Mouse (Mus musculus): ENCODE measurements around the gene Ndufa3. TPM values are rescaled to one million over a fixed set of nuclear protein-coding genes. Genes with fewer than 3 reads are reported as not detected.

Ndufa3 gene
- total and polyA plus RNA-seq, 3 experiments, result 58.9 to 307 (median 261) TPM

DNA sequence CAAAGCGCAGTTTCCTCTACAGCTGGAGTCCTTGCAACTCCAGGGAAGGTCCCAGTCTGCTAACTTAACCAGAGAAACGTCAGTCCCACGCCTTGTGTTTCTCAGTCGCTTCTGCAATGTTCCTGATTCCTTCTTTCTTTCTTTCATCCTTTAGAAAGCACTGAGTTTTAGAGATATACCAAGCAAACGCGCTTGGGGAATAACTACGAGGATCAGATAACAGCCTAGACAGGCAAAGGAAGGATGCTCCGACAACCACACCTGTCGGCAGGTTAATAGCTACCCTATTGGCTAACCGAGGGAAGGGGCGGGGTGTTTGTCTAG lies 27.1 kb downstream of the Ndufa3 start:
- Histone ChIP-seq H3K27me3 (replicated peaks) (no peaks in the 10 kb centered on the region), H3K4me2 (ENCODE audit: insufficient read depth, low read depth, poor library complexity, severe bottlenecking) (peak overlapping the region; percentile 39; the same call in 1 of the 2 replicates), H3K27ac (ENCODE audit: insufficient read depth, low read depth) (0 out of 2 replicates have a peak overlapping the region, but pooled peaks have one; percentile 24), H3K4me3 (replicated peaks in 1 of 3; ENCODE audit: low read depth in 2 of 3, low read length in 2 of 3, poor library complexity in 1 of 3) (peak overlapping the region; percentile 60 to 93 (median 79)), H3K4me1 (ENCODE audit: control insufficient read depth in 1 of 2, insufficient read depth in 2 of 2) (peaks cover 13 to 41% of the 10 kb centered on the region in 2 experiments), H3K36me3 (replicated peaks in 1 of 2; ENCODE audit: control insufficient read depth in 1 of 2, insufficient read depth in 1 of 2, low read length in 1 of 2) (peaks cover 25 to 58% of the 10 kb centered on the region in 2 experiments), H3K9ac (ENCODE audit: insufficient read depth, low read depth) (no peak overlapping the region), H3K79me2 (replicated peaks; ENCODE audit: control insufficient read depth, extremely low read depth, insufficient read depth, poor library complexity, severe bottlenecking) (peaks cover 40% of the 10 kb centered on the region), H3K9me3 (replicated peaks; ENCODE audit: low read length) (no peaks in the 10 kb centered on the region)
- no peak for TF ChIP-seq SMC3 (IDR thresholded peaks at IDR 0.05; ENCODE audit: low read depth, low read length)
- no peak for TF ChIP-seq CTCF (conservative IDR thresholded peaks at IDR 0.05 in 1 of 2, IDR thresholded peaks at IDR 0.05 in 1 of 2; ENCODE audit: low read depth in 2 of 2, low read length in 2 of 2)
- TF ChIP-seq GABPA (IDR thresholded peaks at IDR 0.05; ENCODE audit: insufficient replicate concordance, low read depth, low read length), result no peak
- TF ChIP-seq ZC3H11A (IDR thresholded peaks at IDR 0.05; ENCODE audit: low read depth, low read length), result no peak
- TF ChIP-seq KAT2A (IDR thresholded peaks at IDR 0.05; ENCODE audit: insufficient replicate concordance, low read length), result no peak
- no peak for TF ChIP-seq E2F4 (IDR thresholded peaks at IDR 0.05; ENCODE audit: insufficient replicate concordance, low read depth, low read length)
- TF ChIP-seq EP300 (IDR thresholded peaks at IDR 0.05; ENCODE audit: low read length), result no peak
- no peak for TF ChIP-seq HCFC1 (IDR thresholded peaks at IDR 0.05; ENCODE audit: low read depth, low read length)
- no peak for TF ChIP-seq BHLHE40 (IDR thresholded peaks at IDR 0.05; ENCODE audit: low read depth, low read length)
- TF ChIP-seq MYC (IDR thresholded peaks at IDR 0.05; ENCODE audit: low read depth, low read length), result 0 out of 2 replicates have a peak, but pooled peaks have one; percentile 15
- no peak for TF ChIP-seq ZNF384 (IDR thresholded peaks at IDR 0.05; ENCODE audit: low read depth, low read length)
- no peak for TF ChIP-seq POLR2AphosphoS2 (IDR thresholded peaks at IDR 0.05; ENCODE audit: low read depth, low read length)
- TF ChIP-seq TBP (conservative IDR thresholded peaks at IDR 0.05; ENCODE audit: low read depth, low read length), result no peak
- TF ChIP-seq IRF4 (IDR thresholded peaks at IDR 0.05; ENCODE audit: low read depth, low read length), result no peak
- TF ChIP-seq MAFK (IDR thresholded peaks at IDR 0.05; ENCODE audit: insufficient replicate concordance, low read length), result no peak
- no peak for TF ChIP-seq UBTF (IDR thresholded peaks at IDR 0.05; ENCODE audit: low read depth, low read length)
- TF ChIP-seq MEF2A (IDR thresholded peaks at IDR 0.05; ENCODE audit: borderline replicate concordance, low read depth, low read length), result no peak; the same call in 1 of the 2 replicates
- no peak for TF ChIP-seq POLR2A (IDR thresholded peaks at IDR 0.05; ENCODE audit: low read depth, low read length)
- TF ChIP-seq TCF12 (IDR thresholded peaks at IDR 0.05; ENCODE audit: low read depth, low read length), result peak; percentile 31; the same call in 1 of the 2 replicates
- TF ChIP-seq ELF1 (IDR thresholded peaks at IDR 0.05; ENCODE audit: low read depth, low read length), result no peak
- TF ChIP-seq MAZ (IDR thresholded peaks at IDR 0.05; ENCODE audit: low read depth, low read length), result no peak
- no peak for TF ChIP-seq ZKSCAN1 (IDR thresholded peaks at IDR 0.05; ENCODE audit: borderline replicate concordance, low read depth, low read length)
- 0 out of 2 replicates have a peak, but pooled peaks have one; percentile 50 for TF ChIP-seq NELFE (IDR thresholded peaks at IDR 0.05; ENCODE audit: low read depth, low read length)
- TF ChIP-seq RCOR1 (conservative IDR thresholded peaks at IDR 0.05; ENCODE audit: low read depth, low read length), result peak; percentile 77; the same call in 1 of the 2 replicates
- TF ChIP-seq PAX5 (IDR thresholded peaks at IDR 0.05; ENCODE audit: low read length), result no peak
- TF ChIP-seq ETS1 (conservative IDR thresholded peaks at IDR 0.05; ENCODE audit: low read depth, low read length), result no peak
- no peak for TF ChIP-seq MXI1 (IDR thresholded peaks at IDR 0.05; ENCODE audit: low read depth, low read length)
- TF ChIP-seq SIN3A (IDR thresholded peaks at IDR 0.05; ENCODE audit: low read length), result 0 out of 2 replicates have a peak, but pooled peaks have one; percentile 66
- no peak for TF ChIP-seq ZMIZ1 (IDR thresholded peaks at IDR 0.05; ENCODE audit: low read depth, low read length)
- no peak for TF ChIP-seq USF1 (IDR thresholded peaks at IDR 0.05; ENCODE audit: low read depth, low read length)
- TF ChIP-seq JUND (conservative IDR thresholded peaks at IDR 0.05; ENCODE audit: low read depth, low read length), result no peak
- TF ChIP-seq MAX (IDR thresholded peaks at IDR 0.05; ENCODE audit: low read length), result no peak
- in situ Hi-C loops (cut with MboI; ENCODE audit: low pct_ligation_motif_present, low pct_unique_long_range_greater_than_20kb, low sequenced_read_pairs) (no loop called here), dilution Hi-C loops (cut with MboI; ENCODE audit: extremely low pct_ligation_motif_present, extremely low pct_unique_long_range_greater_than_20kb, low sequenced_read_pairs) (no loop called here)
- DNase-seq (ENCODE audit: extremely low read depth), result no peak

All from CH12.LX (cell line).